Mouse (Mus musculus): ENCODE results near the gene Epn2.

GRCm38 (mm10) chr11:61477566-61478508, 101.7 kb downstream of the Epn2 start:
- no peak for TF ChIP-seq CTCF (IDR thresholded peaks at IDR 0.05)
- TF ChIP-seq EP300 (IDR thresholded peaks at IDR 0.05) = no peak

Data from lung, postnatal 0 days (tissue).